Mouse (Mus musculus) brown adipose tissue, adult 24 weeks (tissue): Measurements from ENCODE around the gene Ankrd17. TPM values are rescaled to one million over a fixed set of nuclear protein-coding genes. Genes with fewer than 3 reads are reported as not detected.

Experiments
- H3K27ac ChIP-seq: fragments of 200-500 bp; replicated peaks from 2 replicates; pipeline ENCODE4 v1.5.1; 2012; ENCODE audit warnings: low read depth, mild to moderate bottlenecking, low read length
- H3K4me1 ChIP-seq: fragments of 200-500 bp; 2 replicates; pipeline ENCODE4 v1.6.1; 2012; ENCODE audit warnings: low read length, mixed read lengths; ENCODE audit not compliant: control insufficient read depth, insufficient read depth, insufficient read length
- H3K4me3 ChIP-seq: fragments of 200-500 bp; 2 replicates; pipeline ENCODE4 v1.5.1; 2012; ENCODE audit warnings: low read depth, mild to moderate bottlenecking, low read length, moderate library complexity; ENCODE audit not compliant: insufficient read depth
- polyA plus RNA-seq: library from polyadenylated mRNA; stranded (reverse); fragments of >200 nt; gene quantifications from 2 replicates; pipeline ENCODE4 v1.2.4, GENCODE M21; 2012; ENCODE audit not compliant: missing spikeins, insufficient read depth, insufficient read length

Gene Ankrd17
- polyA plus RNA-seq, 1 experiment: 28.7 TPM

- Histone ChIP-seq H3K4me3 (no peak overlapping the region), H3K27ac (no peak overlapping the region)
Measured at GRCm38 (mm10) chr5:90353552-90354317, 12.6 kb downstream of the Ankrd17 start.

GRCm38 (mm10) chr5:90346877-90347276 is 19.5 kb downstream of the Ankrd17 start:
- H3K4me1 ChIP-seq: no peaks in the 10 kb centered on the region; the same call in 1 of the 2 replicates
- no peak overlapping the region for H3K27ac ChIP-seq
- H3K4me3 ChIP-seq: no peak overlapping the region

More at GRCm38 (mm10) chr5:90353552-90354317, 12.6 kb downstream of the Ankrd17 start:
- H3K4me1 ChIP-seq: peaks cover 8% of the 10 kb centered on the region

GRCm38 (mm10) chr5:90340847-90341246 is 25.5 kb downstream of the Ankrd17 start:
- no peak overlapping the region for H3K27ac ChIP-seq
- H3K4me3 ChIP-seq: no peak overlapping the region
- peaks cover 2% of the 10 kb centered on the region for H3K4me1 ChIP-seq

- Histone ChIP-seq H3K27ac (no peak overlapping the region), H3K4me3 (no peak overlapping the region), H3K4me1 (peaks cover 2% of the 10 kb centered on the region)
Measured at GRCm38 (mm10) chr5:90339953-90340343, 26.4 kb downstream of the Ankrd17 start.

GRCm38 (mm10) chr5:90339129-90339952 is 27.0 kb downstream of the Ankrd17 start:
- Histone ChIP-seq H3K27ac (no peak overlapping the region), H3K4me1 (peaks cover 2% of the 10 kb centered on the region), H3K4me3 (0 out of 2 replicates have a peak overlapping the region, but pooled peaks have one; percentile 21)

GRCm38 (mm10) chr5:90338177-90339091 is 27.9 kb downstream of the Ankrd17 start:
- peaks cover 2% of the 10 kb centered on the region for H3K4me1 ChIP-seq
- no peak overlapping the region for H3K27ac ChIP-seq
- H3K4me3 ChIP-seq: no peak overlapping the region

GRCm38 (mm10) chr5:90332478-90332877 is 33.9 kb downstream of the Ankrd17 start:
- Histone ChIP-seq H3K4me1 (peaks cover 12% of the 10 kb centered on the region), H3K27ac (no peak overlapping the region), H3K4me3 (no peak overlapping the region)

GRCm38 (mm10) chr5:90331071-90331470 is 35.3 kb downstream of the Ankrd17 start:
- Histone ChIP-seq H3K4me3 (no peak overlapping the region), H3K4me1 (peaks cover 14% of the 10 kb centered on the region), H3K27ac (0 out of 2 replicates have a peak overlapping the region, but pooled peaks have one; percentile 34)

GRCm38 (mm10) chr5:90298396-90298795 is 68.0 kb downstream of the Ankrd17 start:
- H3K27ac ChIP-seq: no peak overlapping the region
- H3K4me1 ChIP-seq: no peaks in the 10 kb centered on the region
- H3K4me3 ChIP-seq: no peak overlapping the region

GRCm38 (mm10) chr5:90289887-90290286 is 76.5 kb downstream of the Ankrd17 start:
- no peaks in the 10 kb centered on the region for H3K4me1 ChIP-seq
- H3K4me3 ChIP-seq: no peak overlapping the region
- no peak overlapping the region for H3K27ac ChIP-seq

GRCm38 (mm10) chr5:90286559-90286958 is 79.8 kb downstream of the Ankrd17 start:
- Histone ChIP-seq H3K4me1 (no peaks in the 10 kb centered on the region; the same call in 1 of the 2 replicates), H3K27ac (no peak overlapping the region), H3K4me3 (no peak overlapping the region)

GRCm38 (mm10) chr5:90280061-90280460 is 86.3 kb downstream of the Ankrd17 start:
- H3K27ac ChIP-seq: no peak overlapping the region
- no peaks in the 10 kb centered on the region; the same call in 1 of the 2 replicates for H3K4me1 ChIP-seq
- no peak overlapping the region for H3K4me3 ChIP-seq

- H3K4me1 ChIP-seq: no peaks in the 10 kb centered on the region; the same call in 1 of the 2 replicates
- no peak overlapping the region for H3K27ac ChIP-seq
- H3K4me3 ChIP-seq: no peak overlapping the region
Measured at GRCm38 (mm10) chr5:90279418-90279817, 87.0 kb downstream of the Ankrd17 start.

GRCm38 (mm10) chr5:90277443-90277842 is 88.9 kb downstream of the Ankrd17 start:
- Histone ChIP-seq H3K4me1 (no peaks in the 10 kb centered on the region), H3K27ac (peak overlapping the region; percentile 66; the same call in 1 of the 2 replicates), H3K4me3 (no peak overlapping the region)
